Comparison of ENCODE assay signal across 7 mouse cellular contexts in genomic region chr12:24498841-24499485, GRCm38 (mm10). TPM values are rescaled to one million over a fixed set of nuclear protein-coding genes. Genes with fewer than 3 reads are reported as not detected.
DNase-seq lines count a peak whose midpoint lies in the region; ATAC-seq and TF ChIP-seq lines count a peak whose summit lies in the region.
"Not testable (repeated sequence)": the region's sequence is repeated elsewhere in the genome, so short reads cannot be mapped to it uniquely, and the experiment has no call there.

No protein-coding gene starts in this region.

- H3K27ac ChIP-seq in heart, embryonic 12.5 days (ENCODE audit: poor library complexity, severe bottlenecking), result peak overlapping the region; percentile 83
- H3K27ac ChIP-seq in intestine, embryonic 14.5 days (ENCODE audit: low read depth), result peak overlapping the region; percentile 67
- H3K27ac ChIP-seq in limb, embryonic 13.5 days; neural tube, embryonic 11.5 days (ENCODE audit: low read depth, low read length): not testable (repeated sequence)
- peak overlapping the region; percentile 20; the same call in 1 of the 2 replicates for H3K27ac ChIP-seq in lung, postnatal 0 days (ENCODE audit: low read length)

- peak; percentile 6 for DNase-seq in c-Kit-positive CD71-positive TER-119-negative erythroid progenitor cells, embryonic 14.5 days (ENCODE audit: low read depth)
- not testable (repeated sequence) for DNase-seq in intestine, embryonic 14.5 days (ENCODE audit: low spot score); lung, postnatal 0 days (ENCODE audit: low spot score); neural tube, embryonic 11.5 days (ENCODE audit: low spot score)

- H3K4me1 ChIP-seq in erythroblast, embryonic 14.5 days (ENCODE audit: control insufficient read depth); heart, embryonic 12.5 days (replicated peaks); intestine, embryonic 14.5 days (replicated peaks; ENCODE audit: control insufficient read depth, insufficient read depth, low read length); limb, embryonic 13.5 days; lung, postnatal 0 days (ENCODE audit: insufficient read depth, low read depth, low read length); neural tube, embryonic 11.5 days (ENCODE audit: control insufficient read depth, insufficient read depth, low read length): not testable (repeated sequence)

- WGBS in heart, embryonic 12.5 days, result 3% methylated on average over 9 of the region's 9 CpGs
- WGBS in intestine, embryonic 14.5 days, result 2% methylated on average over 8 of the region's 9 CpGs
- 4% methylated on average over 9 of the region's 9 CpGs for WGBS in limb, embryonic 13.5 days
- WGBS in lung, postnatal 0 days, result 3% methylated on average over 9 of the region's 9 CpGs
- 10% methylated on average over 9 of the region's 9 CpGs for WGBS in neural tube, embryonic 11.5 days

- peak overlapping the region; percentile 68 for H3K4me3 ChIP-seq in erythroblast, embryonic 14.5 days (replicated peaks)
- peak overlapping the region; percentile 86 for H3K4me3 ChIP-seq in heart, embryonic 12.5 days
- peak overlapping the region; percentile 61 for H3K4me3 ChIP-seq in intestine, embryonic 14.5 days (ENCODE audit: low read depth, low read length)
- peak overlapping the region; percentile 74 for H3K4me3 ChIP-seq in limb, embryonic 13.5 days
- peak overlapping the region; percentile 77 for H3K4me3 ChIP-seq in lung, postnatal 0 days (ENCODE audit: low read depth, low read length)
- H3K4me3 ChIP-seq in neural tube, embryonic 11.5 days (ENCODE audit: low read depth, low read length), result peak overlapping the region; percentile 67

- not testable (repeated sequence) for H3K9me3 ChIP-seq in erythroblast, embryonic 14.5 days (ENCODE audit: control insufficient read depth, low read length); heart, embryonic 12.5 days (replicated peaks); intestine, embryonic 14.5 days (ENCODE audit: control insufficient read depth, low read length); limb, embryonic 13.5 days; lung, postnatal 0 days (ENCODE audit: low read length); neural tube, embryonic 11.5 days (ENCODE audit: control insufficient read depth, low read length)

- peak overlapping the region; percentile 73 for H3K4me2 ChIP-seq in heart, embryonic 12.5 days
- H3K4me2 ChIP-seq in intestine, embryonic 14.5 days (ENCODE audit: low read length), result peak overlapping the region; percentile 47
- H3K4me2 ChIP-seq in limb, embryonic 13.5 days (replicated peaks), result peak overlapping the region; percentile 61
- H3K4me2 ChIP-seq in lung, postnatal 0 days (replicated peaks; ENCODE audit: low read depth, low read length), result peak overlapping the region; percentile 59
- H3K4me2 ChIP-seq in neural tube, embryonic 11.5 days (ENCODE audit: low read depth), result peak overlapping the region; percentile 47

- not testable (repeated sequence) for TF ChIP-seq CTCF in lung, postnatal 0 days (IDR thresholded peaks at IDR 0.05)

- not testable (repeated sequence) for TF ChIP-seq EP300 in lung, postnatal 0 days (IDR thresholded peaks at IDR 0.05)

- H3K9ac ChIP-seq in heart, embryonic 12.5 days, result peak overlapping the region; percentile 80
- peak overlapping the region; percentile 53 for H3K9ac ChIP-seq in intestine, embryonic 14.5 days (ENCODE audit: low read length)
- peak overlapping the region; percentile 74 for H3K9ac ChIP-seq in limb, embryonic 13.5 days
- H3K9ac ChIP-seq in lung, postnatal 0 days (replicated peaks; ENCODE audit: low read depth), result peak overlapping the region; percentile 51
- peak overlapping the region; percentile 77 for H3K9ac ChIP-seq in neural tube, embryonic 11.5 days (ENCODE audit: low read length)

- H3K36me3 ChIP-seq in erythroblast, embryonic 14.5 days (ENCODE audit: control insufficient read depth); heart, embryonic 12.5 days; intestine, embryonic 14.5 days (ENCODE audit: control insufficient read depth, insufficient read depth, low read length); limb, embryonic 13.5 days; lung, postnatal 0 days (ENCODE audit: insufficient read depth, low read length); neural tube, embryonic 11.5 days (ENCODE audit: control insufficient read depth, insufficient read depth, low read length): not testable (repeated sequence)

- not testable (repeated sequence) for H3K27me3 ChIP-seq in erythroblast, embryonic 14.5 days (ENCODE audit: control insufficient read depth); heart, embryonic 12.5 days (replicated peaks); intestine, embryonic 14.5 days (replicated peaks; ENCODE audit: control insufficient read depth, insufficient read depth, low read length); limb, embryonic 13.5 days; lung, postnatal 0 days (replicated peaks; ENCODE audit: insufficient read depth, low read length); neural tube, embryonic 11.5 days (ENCODE audit: control insufficient read depth, insufficient read depth, low read length)

- peak; percentile 37; the same call in 1 of the 2 replicates for ATAC-seq in heart, embryonic 12.5 days (ENCODE audit: insufficient number of reproducible peaks, low FRiP score)
- peak; percentile 52; the same call in 1 of the 2 replicates for ATAC-seq in intestine, embryonic 14.5 days (replicated peaks; ENCODE audit: low FRiP score, low TSS enrichment, low read depth)
- not testable (repeated sequence) for ATAC-seq in limb, embryonic 13.5 days (ENCODE audit: low FRiP score, low read depth); neural tube, embryonic 11.5 days (ENCODE audit: insufficient read depth, low FRiP score, low TSS enrichment)
- ATAC-seq in lung, postnatal 0 days, result peak; percentile 53

RNA-seq across cellular contexts. Expression of gene Taf1b, which starts 0.8 kb away (rescaled TPM):
- 0.08 TPM in 2 replicates for polyA plus RNA-seq in erythroblast, embryonic 14.5 days (2012)
- polyA plus RNA-seq in heart, embryonic 12.5 days (2016; fragmentation: Nextera tagmentation; extraction: Ambion mirVana), result 23.9 and 25.4 TPM in 2 replicates
- polyA plus RNA-seq in intestine, embryonic 14.5 days (2014; fragmentation: Nextera tagmentation; extraction: Ambion mirVana), result 22.9 and 23.9 TPM in 2 replicates
- 29.6 and 33.3 TPM in 2 replicates for polyA plus RNA-seq in limb, embryonic 13.5 days (2015; fragmentation: Nextera tagmentation; extraction: Ambion mirVana)
- polyA plus RNA-seq in lung, postnatal 0 days (2015; fragmentation: Nextera tagmentation; extraction: Ambion mirVana), result 16.9 and 18.6 TPM in 2 replicates
- polyA plus RNA-seq in neural tube, embryonic 11.5 days (2014; fragmentation: Nextera tagmentation; extraction: Ambion mirVana), result 30.0 and 33.2 TPM in 2 replicates

Comparison
In these comparisons a context has a peak if more than half of its experiments do, and no peak if none do; other contexts are left out.
1. RNA of gene Taf1b, which starts 0.8 kb away (polyA plus RNA-seq): 30.0 to 33.2 TPM in neural tube, embryonic 11.5 days, 29.6 to 33.3 TPM in limb, embryonic 13.5 days, 23.9 to 25.4 TPM in heart, embryonic 12.5 days, 22.9 to 23.9 TPM in intestine, embryonic 14.5 days and 16.9 to 18.6 TPM in lung, postnatal 0 days; 0.08 TPM in erythroblast, embryonic 14.5 days; every median in the first group is over 10 times any median in the second.
2. Peak in every context shown above with its lines, with median percentiles within 50 percentile points of each other: H3K4me3 ChIP-seq, H3K4me2 ChIP-seq and H3K9ac ChIP-seq.